Mouse (Mus musculus) erythroblast, embryonic 14.5 days (primary cell): ENCODE measurements around the gene Gm9844. TPM values are rescaled to one million over a fixed set of nuclear protein-coding genes. Genes with fewer than 3 reads are reported as not detected.
"Not testable (repeated sequence)": the region's sequence is repeated elsewhere in the genome, so short reads cannot be mapped to it uniquely, and the experiment has no call there.

Experiments
- H3K27me3 ChIP-seq: 2 replicates; pipeline ENCODE4 v1.6.1; 2012; ENCODE audit warnings: inconsistent platforms; ENCODE audit not compliant: control insufficient read depth
- H3K36me3 ChIP-seq: 2 replicates; pipeline ENCODE4 v1.6.1; 2012; ENCODE audit warnings: mild to moderate bottlenecking, inconsistent platforms; ENCODE audit not compliant: control insufficient read depth
- H3K4me1 ChIP-seq: 2 replicates; pipeline ENCODE4 v1.6.1; 2012; ENCODE audit warnings: inconsistent platforms; ENCODE audit not compliant: control insufficient read depth
- H3K4me3 ChIP-seq: replicated peaks from 2 replicates; pipeline ENCODE3; 2012; ENCODE audit warnings: moderate library complexity, mild to moderate bottlenecking, inconsistent platforms
- H3K9me3 ChIP-seq: 2 replicates; pipeline ENCODE4 v1.6.1; 2012; ENCODE audit warnings: low read length, inconsistent platforms, mixed read lengths; ENCODE audit not compliant: control insufficient read depth
- GATA1 ChIP-seq: IDR thresholded peaks from 2 replicates; pipeline ENCODE4 v1.6.1; 2012; ENCODE audit warnings: low read length, inconsistent platforms, mixed read lengths
- TAL1 ChIP-seq: IDR thresholded peaks from 3 replicates; pipeline ENCODE4 v1.6.1; 2012; ENCODE audit warnings: low read length, inconsistent platforms, mixed read lengths
- polyA plus RNA-seq: library from polyadenylated mRNA; stranded (reverse); fragments of >175 nt; gene quantifications from 2 replicates; pipeline ENCODE4 v1.2.3, GENCODE M21; 2012

The Gm9844 gene
- 2.5 and 6.9 TPM in 2 replicates for polyA plus RNA-seq

GRCm38 (mm10) chr7:24861913-24862312 lies at the start of gene Gm9844:
Gene Gm9844, plus strand, starts transcription at chr7:24862213.
- TF ChIP-seq GATA1 (no peak), TAL1 (no peak)
- Histone ChIP-seq H3K4me3 (no peak within 1 kb of the TSS), H3K4me1 (peaks cover 70% of the 10 kb centered on the region), H3K9me3 (peaks cover 4% of the 10 kb centered on the region), H3K36me3 (peaks cover 5% of the 10 kb centered on the region; the same call in 1 of the 2 replicates), H3K27me3 (peaks cover 23% of the 10 kb centered on the region)

- no peak for TF ChIP-seq TAL1
- TF ChIP-seq GATA1: no peak; the same call in 1 of the 2 replicates
- Histone ChIP-seq H3K4me1 (no peaks in the 10 kb centered on the region), H3K27me3 (peaks cover 2% of the 10 kb centered on the region; the same call in 1 of the 2 replicates), H3K36me3 (no peaks in the 10 kb centered on the region), H3K9me3 (no peaks in the 10 kb centered on the region), H3K4me3 (no peak overlapping the region)
Observed at GRCm38 (mm10) chr7:24817502-24817901, 44.5 kb upstream of the Gm9844 start.

GRCm38 (mm10) chr7:24824452-24824851 lies 37.6 kb upstream of the Gm9844 start:
- H3K4me3 ChIP-seq: no peak overlapping the region
- TF ChIP-seq TAL1 (no peak), GATA1 (no peak)
- H3K36me3 ChIP-seq: no peaks in the 10 kb centered on the region
- no peaks in the 10 kb centered on the region for H3K9me3 ChIP-seq
- H3K27me3 ChIP-seq: peaks cover 2% of the 10 kb centered on the region; the same call in 1 of the 2 replicates
- no peaks in the 10 kb centered on the region for H3K4me1 ChIP-seq

GRCm38 (mm10) chr7:24827181-24827580 lies 34.8 kb upstream of the Gm9844 start:
- H3K4me1 ChIP-seq: no peaks in the 10 kb centered on the region
- H3K9me3 ChIP-seq: no peaks in the 10 kb centered on the region
- no peaks in the 10 kb centered on the region for H3K36me3 ChIP-seq
- H3K4me3 ChIP-seq: no peak overlapping the region
- peaks cover 12% of the 10 kb centered on the region for H3K27me3 ChIP-seq
- TF ChIP-seq TAL1: no peak
- TF ChIP-seq GATA1: no peak

GRCm38 (mm10) chr7:24838732-24839409 lies 23.1 kb upstream of the Gm9844 start:
- not testable (repeated sequence) for H3K27me3 ChIP-seq, H3K4me1 ChIP-seq, H3K36me3 ChIP-seq, H3K9me3 ChIP-seq, H3K4me3 ChIP-seq

GRCm38 (mm10) chr7:24839410-24839808 lies 22.6 kb upstream of the Gm9844 start:
- H3K27me3 ChIP-seq: peaks cover 5% of the 10 kb centered on the region
- no peaks in the 10 kb centered on the region for H3K36me3 ChIP-seq
- H3K4me3 ChIP-seq: no peak overlapping the region
- TF ChIP-seq GATA1: no peak
- no peak for TF ChIP-seq TAL1
- peaks cover 2% of the 10 kb centered on the region for H3K4me1 ChIP-seq
- no peaks in the 10 kb centered on the region for H3K9me3 ChIP-seq

GRCm38 (mm10) chr7:24840331-24840730 lies 21.7 kb upstream of the Gm9844 start:
- no peaks in the 10 kb centered on the region for H3K36me3 ChIP-seq
- H3K4me3 ChIP-seq: no peak overlapping the region
- TF ChIP-seq GATA1 (no peak), TAL1 (no peak)
- no peaks in the 10 kb centered on the region for H3K9me3 ChIP-seq
- peaks cover 7% of the 10 kb centered on the region for H3K4me1 ChIP-seq
- H3K27me3 ChIP-seq: peaks cover 3% of the 10 kb centered on the region

- TF ChIP-seq GATA1: no peak
- no peaks in the 10 kb centered on the region for H3K36me3 ChIP-seq
- H3K4me1 ChIP-seq: peaks cover 14% of the 10 kb centered on the region
- no peak overlapping the region for H3K4me3 ChIP-seq
- H3K9me3 ChIP-seq: no peaks in the 10 kb centered on the region
- peaks cover 3% of the 10 kb centered on the region for H3K27me3 ChIP-seq
Observed at GRCm38 (mm10) chr7:24841009-24841408, 21.0 kb upstream of the Gm9844 start.

- Histone ChIP-seq H3K36me3 (peaks cover 3% of the 10 kb centered on the region), H3K9me3 (no peaks in the 10 kb centered on the region), H3K27me3 (peaks cover 3% of the 10 kb centered on the region), H3K4me3 (no peak overlapping the region), H3K4me1 (peaks cover 44% of the 10 kb centered on the region)
- no peak for TF ChIP-seq GATA1
Observed at GRCm38 (mm10) chr7:24844144-24844543, 17.9 kb upstream of the Gm9844 start.

GRCm38 (mm10) chr7:24845181-24845580 lies 16.8 kb upstream of the Gm9844 start:
- Histone ChIP-seq H3K9me3 (no peaks in the 10 kb centered on the region), H3K27me3 (peaks cover 3% of the 10 kb centered on the region), H3K4me3 (no peak overlapping the region), H3K4me1 (peaks cover 54% of the 10 kb centered on the region), H3K36me3 (peaks cover 3% of the 10 kb centered on the region)
- TF ChIP-seq GATA1 (no peak), TAL1 (no peak)
